Mouse (Mus musculus) 3134 (cell line): ENCODE data around the gene Ces3a.
"Not testable (repeated sequence)": the region's sequence is repeated elsewhere in the genome, so short reads cannot be mapped to it uniquely, and the experiment has no call there.

ENCODE experiments used
- DNase-seq: peaks from one replicate; pipeline ENCODE4 v3.0.0-alpha.2; 2011; ENCODE audit warnings: low spot score; ENCODE audit not compliant: insufficient read length; ENCODE audit errors: extremely low read depth

Ces3a gene

DNA sequence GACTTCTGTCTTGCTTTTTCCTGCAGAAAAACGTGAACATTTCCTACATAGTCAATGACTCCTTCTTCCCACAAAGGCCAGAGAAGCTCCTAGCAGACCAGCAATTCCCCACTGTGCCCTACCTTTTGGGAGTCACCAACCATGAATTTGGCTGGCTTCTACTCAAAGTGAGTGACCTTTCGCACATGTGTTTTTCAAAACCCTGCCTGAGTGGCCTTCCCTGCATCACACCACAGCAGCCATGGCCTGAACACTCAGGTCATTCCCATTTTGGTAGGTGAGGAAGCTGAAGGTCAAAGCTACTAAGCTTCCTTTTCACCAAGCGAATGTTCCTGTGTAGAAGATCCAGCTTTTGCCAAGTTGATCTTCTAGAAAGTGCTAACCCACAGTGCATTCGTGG lies 40.2 kb downstream of the Ces3a start:
- DNase-seq = no peak

DNA sequence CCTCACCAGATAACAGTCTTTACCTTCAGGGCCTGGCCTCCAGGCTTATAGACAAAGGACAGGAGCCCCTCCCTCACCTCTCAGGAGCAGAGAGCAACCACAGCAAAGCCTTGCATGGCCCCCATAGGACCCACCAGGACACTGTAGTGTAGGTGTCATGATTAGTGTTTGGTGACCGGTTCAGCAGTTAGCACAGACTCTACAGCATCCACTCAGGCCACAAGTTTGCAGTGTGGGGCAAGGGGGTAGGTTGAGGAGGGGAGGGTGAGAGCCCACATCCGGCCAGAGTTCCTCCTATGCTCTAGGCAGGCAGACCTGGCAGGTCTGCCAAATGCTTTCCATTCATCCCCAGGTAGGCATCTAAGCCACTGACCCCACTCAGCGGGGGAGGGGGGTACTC lies 45.6 kb downstream of the Ces3a start:
- DNase-seq = no peak

DNA sequence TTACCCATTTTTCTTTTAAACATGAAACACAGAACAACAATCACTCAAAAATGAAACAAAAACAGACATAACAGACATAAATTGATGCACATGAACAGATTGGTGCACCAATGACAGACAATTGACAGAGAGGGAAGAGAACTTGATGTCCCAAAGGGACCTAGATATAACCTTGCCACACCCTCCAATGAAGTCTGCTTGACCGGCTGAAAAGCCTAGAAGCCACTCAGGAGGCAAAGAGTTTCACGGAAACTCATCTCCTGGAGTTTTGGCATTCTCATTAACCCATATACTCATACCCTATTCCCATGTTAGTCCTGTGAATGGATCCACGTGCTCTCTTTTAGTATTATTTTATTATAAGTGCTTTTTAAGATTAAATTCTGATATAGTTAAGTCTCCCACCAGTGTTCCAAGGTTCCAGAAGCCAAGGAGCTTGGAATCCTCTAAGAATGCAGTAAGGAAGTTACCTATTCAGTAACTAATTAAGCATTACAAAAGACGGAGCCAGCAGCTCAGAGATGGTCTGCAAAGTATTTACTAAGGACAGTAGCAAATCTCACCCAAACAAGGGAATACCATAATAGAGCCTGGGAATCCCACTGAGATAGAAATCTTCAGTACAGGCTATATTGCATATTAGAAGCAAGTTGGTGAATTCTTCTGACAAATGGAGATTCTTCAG lies 53.8 kb downstream of the Ces3a start:
- not testable (repeated sequence) for DNase-seq

DNA sequence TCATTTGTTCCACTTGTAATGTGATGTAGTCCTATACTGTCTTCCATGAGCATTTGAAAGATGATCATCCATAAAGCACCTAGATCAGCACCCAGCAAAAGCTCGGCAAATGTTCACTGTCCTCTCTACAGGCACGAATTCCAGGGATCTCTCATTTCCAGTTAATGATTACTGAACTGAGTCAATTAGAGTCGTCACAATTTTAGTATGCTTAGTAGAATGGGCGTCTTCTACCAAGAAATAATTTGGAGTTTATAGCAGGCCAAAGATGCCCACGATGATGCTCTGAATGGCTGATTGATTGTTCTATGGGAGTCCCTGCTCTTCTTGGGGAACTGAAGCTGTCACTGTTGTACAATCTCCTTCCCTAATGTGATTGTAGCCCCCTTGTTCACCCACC lies 55.3 kb downstream of the Ces3a start:
- DNase-seq = not testable (repeated sequence)

DNA sequence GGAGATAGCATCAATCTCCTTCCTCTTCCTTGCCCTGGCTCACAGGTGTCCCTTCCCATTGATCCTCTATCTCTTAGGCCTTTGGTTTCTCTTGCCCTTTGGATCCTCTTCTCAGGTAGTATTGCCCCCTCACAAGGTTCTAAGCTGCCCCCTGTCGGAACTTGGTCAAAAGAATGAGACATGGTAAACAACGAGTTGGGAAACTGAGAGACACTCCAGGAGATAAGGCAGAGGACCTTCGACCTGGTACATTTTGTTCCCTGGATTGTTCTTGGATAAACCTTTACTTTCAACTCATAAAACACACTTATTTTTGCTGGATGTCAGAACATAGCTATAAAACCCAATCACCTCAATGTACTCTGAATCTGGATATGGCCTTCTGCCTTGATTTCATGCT lies 55.8 kb downstream of the Ces3a start:
- DNase-seq = no peak
